Mouse (Mus musculus) heart, adult 11 months (tissue): ENCODE measurements around the gene Lrrc57.
A peak's percentile ranks its signal among the peaks of the same experiment; 100 is the strongest.

ENCODE experiments used
- DNase-seq: peaks from one replicate; pipeline ENCODE4 v3.0.0; 2022

The Lrrc57 gene

GRCm38 (mm10) chr2:120597734-120598133 lies 11.6 kb downstream of the Lrrc57 start:
- no peak for DNase-seq

- no peak for DNase-seq
These were observed 17.1 kb downstream of the Lrrc57 start for GRCm38 (mm10) chr2:120592227-120592626.

- DNase-seq: no peak
These were observed 19.6 kb downstream of the Lrrc57 start for GRCm38 (mm10) chr2:120589759-120590158.

GRCm38 (mm10) chr2:120578286-120578685 lies 31.0 kb downstream of the Lrrc57 start:
- DNase-seq: peak; percentile 86

GRCm38 (mm10) chr2:120577799-120578198 lies 31.5 kb downstream of the Lrrc57 start:
- DNase-seq: peak; percentile 64

- no peak for DNase-seq
These were observed 33.3 kb downstream of the Lrrc57 start for GRCm38 (mm10) chr2:120575978-120576377.

GRCm38 (mm10) chr2:120575121-120575520 lies 34.2 kb downstream of the Lrrc57 start:
- peak; percentile 49 for DNase-seq

GRCm38 (mm10) chr2:120572161-120572560 lies 37.2 kb downstream of the Lrrc57 start:
- DNase-seq: peak; percentile 82

- DNase-seq: no peak
These were observed 38.2 kb downstream of the Lrrc57 start for GRCm38 (mm10) chr2:120571081-120571480.

- no peak for DNase-seq
These were observed 41.5 kb downstream of the Lrrc57 start for GRCm38 (mm10) chr2:120567798-120568320.

GRCm38 (mm10) chr2:120566886-120567797 lies 42.2 kb downstream of the Lrrc57 start, which contains the start of gene Snap23:
Gene Snap23 (plus strand): TSS chr2:120567671.
- DNase-seq: peak; percentile 100

GRCm38 (mm10) chr2:120565363-120565762 lies 44.0 kb downstream of the Lrrc57 start:
- no peak for DNase-seq

GRCm38 (mm10) chr2:120564548-120565188 lies 44.7 kb downstream of the Lrrc57 start:
- peak; percentile 75 for DNase-seq

- peak; percentile 99 for DNase-seq
These were observed 45.9 kb downstream of the Lrrc57 start, which contains the start of gene Zfp106 for GRCm38 (mm10) chr2:120563235-120563990. Gene Zfp106 (minus strand): TSS chr2:120563843.

- no peak for DNase-seq
These were observed 46.5 kb downstream of the Lrrc57 start for GRCm38 (mm10) chr2:120562859-120563234.

- DNase-seq: no peak
These were observed 47.8 kb downstream of the Lrrc57 start for GRCm38 (mm10) chr2:120561524-120561923.

GRCm38 (mm10) chr2:120558813-120559212 lies 50.5 kb downstream of the Lrrc57 start:
- DNase-seq: peak; percentile 84

- no peak for DNase-seq
These were observed 52.5 kb downstream of the Lrrc57 start for GRCm38 (mm10) chr2:120556868-120557267.
